Mouse (Mus musculus) intestine, embryonic 15.5 days (tissue): ENCODE measurements at regions not wholly inside any gene's neighbourhood (a gene's known extent, or its start where the extent isn't known, plus 50 kb on each side); places are given as distances from the start of the nearest gene placed in this dataset.
A peak's percentile ranks its signal among the peaks of the same experiment; 100 is the strongest.
"Not testable (repeated sequence)": the region's sequence is repeated elsewhere in the genome, so short reads cannot be mapped to it uniquely, and the experiment has no call there.

Source experiments
- ATAC-seq: fragments of 200-750 bp; cut with Nextera tagmentation; 2 replicates; pipeline ENCODE4 v1.8.0; 2017; ENCODE audit warnings: moderate TSS enrichment, moderate library complexity
- H3K27ac ChIP-seq: fragments of 300-500 bp; sonication (generic); 2 replicates; pipeline ENCODE4 v1.5.1; 2015; ENCODE audit warnings: mild to moderate bottlenecking, inconsistent platforms
- H3K27me3 ChIP-seq: fragments of 300-500 bp; sonication (generic); replicated peaks from 2 replicates; pipeline ENCODE4 v1.6.1; 2015; ENCODE audit warnings: inconsistent platforms
- H3K36me3 ChIP-seq: fragments of 300-500 bp; sonication (generic); 2 replicates; pipeline ENCODE4 v1.6.1; 2015; ENCODE audit warnings: inconsistent platforms
- H3K4me1 ChIP-seq: fragments of 300-500 bp; sonication (generic); replicated peaks from 2 replicates; pipeline ENCODE4 v1.6.1; 2015; ENCODE audit warnings: inconsistent platforms
- H3K4me2 ChIP-seq: fragments of 300-500 bp; sonication (generic); replicated peaks from 2 replicates; pipeline ENCODE4 v1.6.1; 2015; ENCODE audit warnings: mild to moderate bottlenecking, inconsistent platforms
- H3K4me3 ChIP-seq: fragments of 300-500 bp; sonication (generic); replicated peaks from 2 replicates; pipeline ENCODE4 v1.5.1; 2015; ENCODE audit warnings: inconsistent platforms
- H3K9ac ChIP-seq: fragments of 300-500 bp; sonication (generic); 2 replicates; pipeline ENCODE4 v1.6.1; 2015; ENCODE audit warnings: inconsistent platforms
- H3K9me3 ChIP-seq: fragments of 300-500 bp; sonication (generic); 2 replicates; pipeline ENCODE4 v1.6.1; 2016; ENCODE audit warnings: inconsistent platforms
- WGBS: fragments of 180-500 bp; shearing (Covaris S2); methylation state at CpG from one replicate; pipeline ENCODE4 v1.1.7; 2015; 5-methylcytosine and 5-hydroxymethylcytosine counted together

DNA sequence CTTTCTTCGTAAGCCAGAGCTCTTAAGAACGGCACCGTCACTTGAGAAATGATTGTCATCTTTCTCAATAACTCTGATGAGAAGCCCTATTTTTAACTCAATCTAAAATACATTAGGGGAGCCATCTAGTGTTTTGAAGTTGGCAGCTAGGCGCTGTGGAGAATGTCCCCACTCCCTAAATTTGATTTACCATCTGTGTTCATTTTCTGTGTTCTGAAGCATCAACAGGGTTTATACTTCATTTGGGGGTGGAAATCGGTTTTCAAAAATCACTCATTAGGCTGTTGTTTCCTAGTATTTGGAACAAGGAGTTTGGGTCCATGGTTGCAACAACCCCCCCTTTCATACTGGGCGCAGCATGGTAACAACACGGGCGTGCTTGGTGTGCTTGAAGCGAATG, 97.1 kb upstream of the Ipo5 start:
- ATAC-seq = no peak
- H3K27me3 ChIP-seq = no peaks in the 10 kb centered on the region
- no peaks in the 10 kb centered on the region for H3K4me1 ChIP-seq
- WGBS = 86% methylated on average over 9 of the region's 9 CpGs
- no peak overlapping the region for H3K4me2 ChIP-seq
- no peak overlapping the region for H3K4me3 ChIP-seq
- H3K9me3 ChIP-seq = no peaks in the 10 kb centered on the region
- no peaks in the 10 kb centered on the region for H3K36me3 ChIP-seq
- no peak overlapping the region for H3K27ac ChIP-seq
- H3K9ac ChIP-seq = no peak overlapping the region

DNA sequence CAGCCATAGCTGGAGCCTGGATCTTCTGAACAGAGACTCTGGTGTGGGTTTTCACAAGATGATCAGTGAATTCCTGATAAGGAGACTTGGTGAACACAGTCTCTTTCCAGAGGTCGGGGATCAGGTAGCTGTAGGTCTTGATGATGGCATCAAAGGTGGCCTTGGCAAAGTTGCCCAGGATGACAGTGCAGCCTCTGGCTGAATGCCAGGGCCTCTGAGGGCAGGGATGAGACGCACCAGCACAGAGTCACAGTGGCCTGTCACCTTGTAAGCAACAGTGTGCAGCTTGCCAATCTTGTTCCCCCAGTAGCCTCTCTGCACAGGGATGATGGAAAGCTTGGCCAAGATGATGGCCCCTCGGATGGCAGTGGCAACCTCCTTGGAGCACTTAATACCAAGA, 95.9 kb upstream of the Ipo5 start:
- ATAC-seq, H3K36me3 ChIP-seq, H3K4me1 ChIP-seq, H3K9ac ChIP-seq, H3K4me2 ChIP-seq, H3K27me3 ChIP-seq, H3K4me3 ChIP-seq, H3K27ac ChIP-seq, H3K9me3 ChIP-seq: not testable (repeated sequence)
- 79% methylated on average over 3 of the region's 3 CpGs for WGBS

- Histone ChIP-seq H3K27me3 (no peaks in the 10 kb centered on the region), H3K4me3 (no peak overlapping the region), H3K4me2 (no peak overlapping the region), H3K9me3 (no peaks in the 10 kb centered on the region), H3K4me1 (no peaks in the 10 kb centered on the region), H3K9ac (no peak overlapping the region), H3K36me3 (no peaks in the 10 kb centered on the region), H3K27ac (no peak overlapping the region)
- WGBS = 92% methylated on average over 2 of the region's 2 CpGs
- ATAC-seq = no peak
Observed at GRCm38 (mm10) chr14:120816529-120816928, 94.5 kb upstream of the Ipo5 start.

DNA sequence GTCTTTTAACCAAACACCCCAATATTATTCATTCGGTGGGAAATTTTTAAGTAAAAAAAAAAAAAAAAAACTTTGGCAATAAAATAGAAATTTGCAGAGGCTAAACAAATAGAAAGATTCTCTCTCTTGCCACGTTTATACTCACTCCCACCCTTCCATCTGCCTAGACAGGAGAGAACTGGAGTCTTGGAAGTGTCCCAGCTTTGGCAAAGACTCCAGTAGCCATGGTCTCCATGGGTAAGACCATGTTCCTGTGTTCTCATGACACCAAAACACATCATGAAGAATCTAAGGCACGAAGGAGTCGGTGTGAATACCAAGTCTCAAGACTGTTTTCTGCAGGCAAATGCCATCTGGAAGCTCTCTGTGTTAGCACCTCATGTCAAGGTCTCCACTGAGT, 84.8 kb upstream of the Ipo5 start:
- Histone ChIP-seq H3K36me3 (no peaks in the 10 kb centered on the region), H3K4me1 (no peaks in the 10 kb centered on the region), H3K27me3 (no peaks in the 10 kb centered on the region), H3K4me3 (no peak overlapping the region), H3K4me2 (no peak overlapping the region), H3K27ac (no peak overlapping the region), H3K9ac (no peak overlapping the region), H3K9me3 (no peaks in the 10 kb centered on the region)
- 69% methylated on average over 4 of the region's 4 CpGs for WGBS
- no peak for ATAC-seq

DNA sequence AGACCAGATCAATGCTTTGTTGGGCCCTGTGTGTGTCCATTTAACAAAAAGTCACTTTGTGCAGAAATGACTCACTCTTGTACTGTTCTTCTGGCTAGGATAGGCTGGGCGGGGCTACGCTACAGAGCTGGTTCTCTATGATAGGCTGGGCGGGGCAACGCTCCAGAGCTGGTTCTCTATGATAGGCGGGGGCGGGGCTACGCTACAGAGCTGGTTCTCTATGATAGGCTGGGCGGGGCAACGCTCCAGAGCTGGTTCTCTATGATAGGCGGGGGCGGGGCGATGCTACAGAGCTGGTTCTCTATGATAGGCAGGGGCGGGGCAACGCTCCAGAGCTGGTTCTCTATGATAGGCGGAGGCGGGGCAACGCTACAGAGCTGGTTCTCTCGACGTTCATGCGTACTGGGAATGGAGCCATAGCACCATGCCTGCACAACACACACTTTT, 80.6 kb upstream of the Ipo5 start:
- not testable (repeated sequence) for H3K27ac ChIP-seq, ATAC-seq

GRCm38 (mm10) chr14:120831397-120831796, 79.6 kb upstream of the Ipo5 start:
- no peak overlapping the region for H3K4me3 ChIP-seq
- peaks cover 9% of the 10 kb centered on the region; the same call in 1 of the 2 replicates for H3K4me1 ChIP-seq
- H3K4me2 ChIP-seq = no peak overlapping the region
- no peak for ATAC-seq
- no peaks in the 10 kb centered on the region for H3K36me3 ChIP-seq
- no peaks in the 10 kb centered on the region for H3K9me3 ChIP-seq
- WGBS = 58% methylated on average over 5 of the region's 5 CpGs
- H3K27me3 ChIP-seq = no peaks in the 10 kb centered on the region
- no peak overlapping the region for H3K9ac ChIP-seq
- H3K27ac ChIP-seq = no peak overlapping the region

More for the DNA sequence above, 80.6 kb upstream of the Ipo5 start:
- H3K4me2 ChIP-seq, H3K4me3 ChIP-seq, H3K27me3 ChIP-seq, H3K9ac ChIP-seq, H3K4me1 ChIP-seq, H3K36me3 ChIP-seq, H3K9me3 ChIP-seq: not testable (repeated sequence)
- 23% methylated on average over 20 of the region's 20 CpGs for WGBS

DNA sequence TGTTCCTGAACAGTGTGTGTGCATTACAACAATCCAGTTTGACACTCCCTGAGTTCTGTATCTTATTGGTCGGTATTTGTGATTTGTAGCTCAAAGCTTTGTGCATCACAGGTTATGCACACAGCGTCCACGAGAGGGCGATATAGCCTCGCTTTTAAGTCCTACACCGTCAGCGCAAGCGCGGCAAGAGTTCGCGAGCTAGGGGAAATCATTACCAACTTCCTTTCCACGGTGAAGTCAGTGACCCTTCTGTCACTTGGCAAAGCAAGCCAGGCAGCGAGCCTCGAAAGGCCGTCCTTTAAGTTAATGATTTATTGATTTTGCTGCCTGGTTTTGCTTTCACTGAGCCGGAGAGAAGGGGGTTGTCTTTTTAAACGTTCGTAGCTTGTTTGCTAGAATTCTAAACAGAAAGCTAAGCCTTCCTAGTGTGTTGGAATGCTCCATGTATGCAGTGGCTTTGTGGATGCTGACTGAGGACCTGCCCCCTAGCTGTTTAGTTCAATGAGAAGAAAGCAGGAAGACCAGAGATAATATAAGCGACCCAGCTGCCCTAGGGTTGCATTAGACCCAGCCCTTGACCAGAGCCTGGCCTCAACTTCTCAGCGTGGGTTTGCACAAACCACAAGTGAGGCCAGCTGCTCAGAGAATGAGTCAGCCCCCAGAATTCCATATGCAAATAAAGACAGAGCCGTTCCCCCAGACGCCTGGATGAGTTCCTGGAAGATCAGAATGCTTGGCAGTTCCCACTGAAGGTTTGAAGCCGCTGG, 79.0 kb upstream of the Ipo5 start:
- peak overlapping the region; percentile 37 for H3K9ac ChIP-seq
- peak; percentile 96 for ATAC-seq
- WGBS = under 1% methylated on average over 23 of the region's 23 CpGs

DNA sequence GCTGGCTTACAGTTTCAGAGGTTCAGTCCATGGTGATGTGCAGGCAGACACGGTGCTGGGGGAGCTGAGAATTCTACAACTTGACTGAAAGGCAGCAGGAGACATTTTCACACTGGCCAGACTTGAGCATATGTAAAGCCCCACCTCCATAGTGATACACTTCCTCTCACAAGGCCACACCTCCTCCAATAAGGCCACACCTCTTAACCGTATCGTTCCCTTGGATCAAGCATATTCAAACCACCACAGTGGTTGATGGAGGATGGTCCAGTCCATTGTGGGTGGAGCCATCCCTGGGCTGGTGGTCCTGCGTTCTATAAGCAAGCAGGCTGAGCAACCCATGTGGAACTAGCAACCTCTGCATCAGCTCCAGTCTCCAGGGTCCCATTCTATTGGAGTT, 76.2 kb upstream of the Ipo5 start:
- Histone ChIP-seq H3K9me3 (no peaks in the 10 kb centered on the region), H3K4me2 (no peak overlapping the region), H3K4me1 (peaks cover 9% of the 10 kb centered on the region; the same call in 1 of the 2 replicates), H3K9ac (no peak overlapping the region), H3K27me3 (no peaks in the 10 kb centered on the region), H3K27ac (no peak overlapping the region), H3K4me3 (no peak overlapping the region), H3K36me3 (no peaks in the 10 kb centered on the region)
- ATAC-seq = no peak
- WGBS = 85% methylated on average over 4 of the region's 4 CpGs

More for the DNA sequence above, 79.0 kb upstream of the Ipo5 start:
- H3K9me3 ChIP-seq = no peaks in the 10 kb centered on the region
- H3K27me3 ChIP-seq = no peaks in the 10 kb centered on the region
- peak overlapping the region; percentile 61 for H3K4me2 ChIP-seq
- peak overlapping the region; percentile 95 for H3K27ac ChIP-seq
- no peaks in the 10 kb centered on the region for H3K36me3 ChIP-seq
- H3K4me1 ChIP-seq = peaks cover 9% of the 10 kb centered on the region; the same call in 1 of the 2 replicates
- H3K4me3 ChIP-seq = peak overlapping the region; percentile 33

GRCm38 (mm10) chr14:120835758-120836157, 75.3 kb upstream of the Ipo5 start:
- H3K27ac ChIP-seq = no peak overlapping the region
- H3K27me3 ChIP-seq = no peaks in the 10 kb centered on the region
- WGBS = 67% methylated on average over 5 of the region's 5 CpGs

GRCm38 (mm10) chr14:120836535-120837316, 74.3 kb upstream of the Ipo5 start:
- Histone ChIP-seq H3K36me3 (no peaks in the 10 kb centered on the region), H3K27ac (no peak overlapping the region), H3K4me3 (no peak overlapping the region), H3K9me3 (no peaks in the 10 kb centered on the region), H3K9ac (no peak overlapping the region), H3K4me2 (no peak overlapping the region), H3K27me3 (no peaks in the 10 kb centered on the region), H3K4me1 (peaks cover 9% of the 10 kb centered on the region; the same call in 1 of the 2 replicates)
- 86% methylated on average over 12 of the region's 12 CpGs for WGBS
- no peak for ATAC-seq

More at GRCm38 (mm10) chr14:120835758-120836157, 75.3 kb upstream of the Ipo5 start:
- H3K36me3 ChIP-seq = no peaks in the 10 kb centered on the region
- H3K4me3 ChIP-seq = no peak overlapping the region
- peaks cover 9% of the 10 kb centered on the region; the same call in 1 of the 2 replicates for H3K4me1 ChIP-seq
- no peak overlapping the region for H3K4me2 ChIP-seq
- no peak for ATAC-seq
- H3K9ac ChIP-seq = no peak overlapping the region
- H3K9me3 ChIP-seq = no peaks in the 10 kb centered on the region

- Histone ChIP-seq H3K4me3 (no peak overlapping the region), H3K4me2 (no peak overlapping the region), H3K9ac (no peak overlapping the region), H3K9me3 (no peaks in the 10 kb centered on the region), H3K4me1 (no peaks in the 10 kb centered on the region), H3K27ac (no peak overlapping the region), H3K36me3 (no peaks in the 10 kb centered on the region), H3K27me3 (no peaks in the 10 kb centered on the region)
- 90% methylated on average over 6 of the region's 6 CpGs for WGBS
- no peak for ATAC-seq
Observed at GRCm38 (mm10) chr14:120840900-120841299, 70.1 kb upstream of the Ipo5 start.

DNA sequence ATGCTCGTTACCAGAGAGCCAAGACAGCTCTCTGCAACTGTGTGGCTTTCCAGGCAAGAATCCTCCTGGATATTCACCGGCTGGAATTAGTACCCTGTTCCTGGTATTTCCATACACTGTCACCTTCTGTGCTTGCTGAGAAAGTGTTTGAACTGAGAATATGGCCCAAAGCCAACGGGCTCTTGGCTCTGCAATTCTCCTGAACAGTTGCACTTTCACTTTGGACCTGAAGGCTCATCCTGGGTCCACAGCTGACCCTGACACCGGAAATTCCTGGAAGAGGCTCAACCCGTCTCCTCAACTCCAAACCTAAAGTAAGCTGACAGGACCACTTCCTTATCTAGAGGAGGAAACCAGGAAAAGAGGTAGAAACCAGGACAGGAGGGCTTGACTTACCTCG, 69.7 kb upstream of the Ipo5 start:
- WGBS = 72% methylated on average over 6 of the region's 6 CpGs
- Histone ChIP-seq H3K4me1 (peaks cover 3% of the 10 kb centered on the region; the same call in 1 of the 2 replicates), H3K4me3 (no peak overlapping the region), H3K9me3 (no peaks in the 10 kb centered on the region), H3K4me2 (no peak overlapping the region), H3K27me3 (no peaks in the 10 kb centered on the region), H3K36me3 (no peaks in the 10 kb centered on the region), H3K9ac (no peak overlapping the region), H3K27ac (no peak overlapping the region)
- ATAC-seq = no peak
